Mouse (Mus musculus) lung, postnatal 0 days (tissue): ENCODE measurements at regions not wholly inside any gene's neighbourhood (a gene's known extent, or its start where the extent isn't known, plus 50 kb on each side); places are given as distances from the start of the nearest gene placed in this dataset.

Experiments
- CTCF ChIP-seq: IDR thresholded peaks from 2 replicates; pipeline ENCODE4 v1.5.1; 2016; ENCODE audit warnings: antibody characterized with exemption, mild to moderate bottlenecking
- EP300 ChIP-seq: IDR thresholded peaks from 2 replicates; pipeline ENCODE4 v1.6.1; 2016; ENCODE audit warnings: antibody characterized with exemption, mild to moderate bottlenecking, control low read depth

GRCm38 (mm10) chr13:37528876-37529275, 183.9 kb downstream of the Ly86 start:
- TF ChIP-seq EP300 (no peak), CTCF (no peak)
